Mouse (Mus musculus): Measurements from ENCODE around the gene Nckap5. TPM values are rescaled to one million over a fixed set of nuclear protein-coding genes. Genes with fewer than 3 reads are reported as not detected.

Gene Nckap5
- total and polyA plus RNA-seq, 3 experiments = not detected

- Histone ChIP-seq H3K4me3 (ENCODE audit: control insufficient read depth in 1 of 2, insufficient read depth in 1 of 2, low read depth in 2 of 2, low read length in 2 of 2) (no peak overlapping the region), H3K9me3 (replicated peaks; ENCODE audit: insufficient read depth, low read length) (no peaks in the 10 kb centered on the region), H3K9ac (ENCODE audit: control insufficient read depth, low read depth, low read length, poor library complexity, severe bottlenecking) (no peak overlapping the region), H3K36me3 (ENCODE audit: control insufficient read depth in 1 of 2, insufficient read depth in 2 of 2, low read length in 2 of 2) (no peaks in the 10 kb centered on the region), H3K27me3 (ENCODE audit: control insufficient read depth in 1 of 2, insufficient read depth in 2 of 2, low read length in 2 of 2) (no peaks in the 10 kb centered on the region), H3K27ac (ENCODE audit: control insufficient read depth, low read depth, low read length) (no peak overlapping the region), H3K79me2 (ENCODE audit: control insufficient read depth, insufficient read depth, low read length, poor library complexity) (no peaks in the 10 kb centered on the region), H3K4me1 (ENCODE audit: control insufficient read depth in 1 of 2, insufficient read depth in 2 of 2, low read length in 2 of 2) (no peaks in the 10 kb centered on the region)
- DNase-seq (ENCODE audit: low read depth, low spot score) = no peak
- TF ChIP-seq MYC (IDR thresholded peaks at IDR 0.05; ENCODE audit: low read depth, low read length) (no peak), ELF1 (IDR thresholded peaks at IDR 0.05; ENCODE audit: low read depth, low read length) (no peak)
Measured at GRCm38 (mm10) chr1:125911337-125911900, 919.2 kb downstream of the Nckap5 start.

GRCm38 (mm10) chr1:125910871-125911265 is 919.7 kb downstream of the Nckap5 start:
- TF ChIP-seq POLR2A (IDR thresholded peaks at IDR 0.05; ENCODE audit: control insufficient read depth in 1 of 2, insufficient read depth in 1 of 2, low read depth in 1 of 2, low read length in 2 of 2, poor library complexity in 1 of 2) (no peak), CHD2 (IDR thresholded peaks at IDR 0.05; ENCODE audit: low read length) (no peak), EP300 (IDR thresholded peaks at IDR 0.05; ENCODE audit: low read depth in 1 of 2, low read length in 2 of 2) (no peak), NRF1 (IDR thresholded peaks at IDR 0.05; ENCODE audit: insufficient read depth, low read depth, low read length, poor library complexity, severe bottlenecking) (no peak), ZMIZ1 (IDR thresholded peaks at IDR 0.05; ENCODE audit: low read depth, low read length) (no peak), MAFK (IDR thresholded peaks at IDR 0.05; ENCODE audit: borderline replicate concordance, low read depth, low read length) (no peak), RAD21 (IDR thresholded peaks at IDR 0.05; ENCODE audit: low read depth, low read length) (no peak), MYB (IDR thresholded peaks at IDR 0.05; ENCODE audit: low read depth, low read length) (no peak), CHD1 (IDR thresholded peaks at IDR 0.05; ENCODE audit: low read depth, low read length) (no peak), TAL1 (IDR thresholded peaks at IDR 0.05; ENCODE audit: low read length) (no peak), E2F4 (IDR thresholded peaks at IDR 0.05; ENCODE audit: borderline replicate concordance, low read depth, low read length) (no peak), MYC (IDR thresholded peaks at IDR 0.05; ENCODE audit: low read depth, low read length) (no peak)
- Histone ChIP-seq H3K4me3 (ENCODE audit: control insufficient read depth in 1 of 2, insufficient read depth in 1 of 2, low read depth in 2 of 2, low read length in 2 of 2) (no peak overlapping the region), H3K9me3 (replicated peaks; ENCODE audit: insufficient read depth, low read length) (no peaks in the 10 kb centered on the region)

GRCm38 (mm10) chr1:125910211-125910870 is 920.3 kb downstream of the Nckap5 start:
- H3K27me3 ChIP-seq (ENCODE audit: control insufficient read depth in 1 of 2, insufficient read depth in 2 of 2, low read length in 2 of 2) = no peaks in the 10 kb centered on the region
- H3K4me3 ChIP-seq (ENCODE audit: control insufficient read depth in 1 of 2, insufficient read depth in 1 of 2, low read depth in 2 of 2, low read length in 2 of 2) = no peak overlapping the region
- no peaks in the 10 kb centered on the region for H3K9me3 ChIP-seq (replicated peaks; ENCODE audit: insufficient read depth, low read length)
- DNase-seq (ENCODE audit: low read depth, low spot score) = no peak
- no peak overlapping the region for H3K9ac ChIP-seq (ENCODE audit: control insufficient read depth, low read depth, low read length, poor library complexity, severe bottlenecking)
- no peaks in the 10 kb centered on the region for H3K36me3 ChIP-seq (ENCODE audit: control insufficient read depth in 1 of 2, insufficient read depth in 2 of 2, low read length in 2 of 2)
- H3K27ac ChIP-seq (ENCODE audit: control insufficient read depth, low read depth, low read length) = no peak overlapping the region
- no peaks in the 10 kb centered on the region for H3K4me1 ChIP-seq (ENCODE audit: control insufficient read depth in 1 of 2, insufficient read depth in 2 of 2, low read length in 2 of 2)
- H3K79me2 ChIP-seq (ENCODE audit: control insufficient read depth, insufficient read depth, low read length, poor library complexity) = no peaks in the 10 kb centered on the region
- TF ChIP-seq HCFC1 (IDR thresholded peaks at IDR 0.05; ENCODE audit: low read depth, low read length) (no peak), POLR2AphosphoS5 (IDR thresholded peaks at IDR 0.05; ENCODE audit: borderline replicate concordance, low read depth, low read length) (no peak), SIN3A (IDR thresholded peaks at IDR 0.05; ENCODE audit: low read length) (no peak)

More at GRCm38 (mm10) chr1:125910871-125911265, 919.7 kb downstream of the Nckap5 start:
- H3K9ac ChIP-seq (ENCODE audit: control insufficient read depth, low read depth, low read length, poor library complexity, severe bottlenecking) = no peak overlapping the region
- H3K36me3 ChIP-seq (ENCODE audit: control insufficient read depth in 1 of 2, insufficient read depth in 2 of 2, low read length in 2 of 2) = no peaks in the 10 kb centered on the region
- no peak overlapping the region for H3K27ac ChIP-seq (ENCODE audit: control insufficient read depth, low read depth, low read length)
- no peaks in the 10 kb centered on the region for H3K79me2 ChIP-seq (ENCODE audit: control insufficient read depth, insufficient read depth, low read length, poor library complexity)
- DNase-seq (ENCODE audit: low read depth, low spot score) = no peak
- no peaks in the 10 kb centered on the region for H3K4me1 ChIP-seq (ENCODE audit: control insufficient read depth in 1 of 2, insufficient read depth in 2 of 2, low read length in 2 of 2)
- no peaks in the 10 kb centered on the region for H3K27me3 ChIP-seq (ENCODE audit: control insufficient read depth in 1 of 2, insufficient read depth in 2 of 2, low read length in 2 of 2)

Data from MEL (cell line).